Mouse (Mus musculus): ENCODE data around the gene Prox1.

DNA sequence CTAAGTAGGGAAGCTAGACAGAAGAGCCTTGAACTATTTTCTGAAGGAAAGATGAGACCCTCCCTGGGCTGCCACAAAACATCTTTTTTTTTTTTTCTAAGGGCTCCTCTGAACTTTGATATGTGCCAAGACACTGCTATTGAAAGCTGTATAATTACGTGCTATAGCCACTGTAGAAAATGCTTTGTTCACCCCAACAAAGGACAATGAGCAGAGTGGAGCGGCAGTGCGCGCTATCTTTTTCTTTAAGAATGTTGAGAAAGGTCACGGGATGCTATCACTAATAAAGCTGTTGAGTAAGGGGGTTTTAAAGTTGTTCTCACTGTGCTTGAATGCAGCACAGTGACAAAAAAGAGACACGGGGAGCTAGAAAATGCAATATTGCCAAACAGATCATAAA lies 30.0 kb downstream of the Prox1 start:
- TF ChIP-seq POLR2A (IDR thresholded peaks at IDR 0.05; ENCODE audit: borderline replicate concordance, low read depth, low read length) (no peak), CTCF (IDR thresholded peaks at IDR 0.05; ENCODE audit: low read depth, low read length) (no peak)

All from bone marrow macrophage, adult 2 months (primary cell).